In the genomic region with DNA sequence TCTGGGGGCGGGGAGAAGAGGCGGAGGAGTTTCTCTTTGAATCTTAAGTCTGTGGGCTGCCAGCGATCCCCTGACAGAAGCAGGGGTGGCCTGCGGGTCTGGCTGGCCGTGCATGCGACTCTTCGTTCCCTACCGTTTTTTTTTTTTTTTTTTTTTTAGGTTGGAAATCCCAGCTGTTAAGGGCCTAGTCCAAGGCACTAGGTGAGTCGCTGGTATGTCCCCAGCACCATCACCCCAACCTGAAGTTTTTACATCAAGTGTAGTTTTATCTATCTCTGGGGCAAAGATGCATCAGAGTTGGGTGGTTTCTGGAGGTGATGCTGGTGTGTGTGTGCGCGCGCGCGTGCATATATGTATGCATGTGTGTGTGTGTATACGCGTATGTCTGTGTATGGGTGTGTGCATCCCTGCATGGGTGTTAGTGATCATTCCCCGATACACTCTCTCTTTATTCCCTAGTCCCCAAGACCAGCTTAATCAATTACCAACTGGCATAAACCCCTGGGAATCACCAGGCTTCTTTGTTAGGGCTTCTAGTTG, we compare ENCODE assay signal across 8 mouse cellular contexts. TPM values are rescaled to one million over a fixed set of nuclear protein-coding genes. Genes with fewer than 3 reads are reported as not detected.
DNase-seq lines count a peak whose midpoint lies in the region; ATAC-seq and TF ChIP-seq lines count a peak whose summit lies in the region.

No protein-coding gene starts in this region.

- no peaks in the 10 kb centered on the region for H3K36me3 ChIP-seq in kidney, postnatal 0 days (ENCODE audit: insufficient read depth, low read length)
- no peaks in the 10 kb centered on the region for H3K36me3 ChIP-seq in hindbrain, postnatal 0 days (ENCODE audit: insufficient read depth, low read length)
- no peaks in the 10 kb centered on the region for H3K36me3 ChIP-seq in midbrain, embryonic 15.5 days (replicated peaks)

- H3K27ac ChIP-seq in kidney, postnatal 0 days: no peak overlapping the region
- peak overlapping the region; percentile 32 for H3K27ac ChIP-seq in brown adipose tissue, adult 24 weeks (replicated peaks; ENCODE audit: low read depth, low read length)
- H3K27ac ChIP-seq in hindbrain, postnatal 0 days: no peak overlapping the region
- no peak overlapping the region for H3K27ac ChIP-seq in midbrain, embryonic 15.5 days

- H3K27me3 ChIP-seq in kidney, postnatal 0 days (ENCODE audit: insufficient read depth, low read length): peaks cover 25% of the 10 kb centered on the region
- peaks cover 42% of the 10 kb centered on the region for H3K27me3 ChIP-seq in hindbrain, postnatal 0 days (ENCODE audit: insufficient read depth, low read length)
- peaks cover 57% of the 10 kb centered on the region for H3K27me3 ChIP-seq in midbrain, embryonic 15.5 days (replicated peaks)

- ATAC-seq in kidney, postnatal 0 days (replicated peaks; ENCODE audit: low FRiP score, low read depth): no peak
- ATAC-seq in hindbrain, postnatal 0 days: no peak
- ATAC-seq in midbrain, embryonic 15.5 days (replicated peaks): no peak

- H3K4me3 ChIP-seq in kidney, postnatal 0 days (replicated peaks; ENCODE audit: low read depth, low read length): peak overlapping the region; percentile 55
- peak overlapping the region; percentile 62 for H3K4me3 ChIP-seq in brown adipose tissue, adult 24 weeks (ENCODE audit: insufficient read depth, low read depth, low read length)
- H3K4me3 ChIP-seq in hindbrain, postnatal 0 days (ENCODE audit: low read length): peak overlapping the region; percentile 82
- H3K4me3 ChIP-seq in midbrain, embryonic 15.5 days: peak overlapping the region; percentile 73

- no peaks in the 10 kb centered on the region for H3K9me3 ChIP-seq in kidney, postnatal 0 days (replicated peaks; ENCODE audit: low read length)
- no peaks in the 10 kb centered on the region for H3K9me3 ChIP-seq in hindbrain, postnatal 0 days (ENCODE audit: low read length)
- H3K9me3 ChIP-seq in midbrain, embryonic 15.5 days: no peaks in the 10 kb centered on the region

- 13% methylated on average over 17 of the region's 17 CpGs for WGBS in kidney, postnatal 0 days
- 8% methylated on average over 17 of the region's 17 CpGs for WGBS in hindbrain, postnatal 0 days
- WGBS in midbrain, embryonic 15.5 days: 9% methylated on average over 17 of the region's 17 CpGs

- TF ChIP-seq CTCF in kidney, postnatal 0 days (IDR thresholded peaks at IDR 0.05; ENCODE audit: low read depth): no peak
- TF ChIP-seq CTCF in hindbrain, postnatal 0 days (IDR thresholded peaks at IDR 0.05; ENCODE audit: low read depth): no peak

- intact Hi-C loops in gastrocnemius, postnatal 14 days (cut with DNase I; ENCODE audit: low total_unique reads): no loop called here

- peak overlapping the region; percentile 82 for H3K4me2 ChIP-seq in kidney, postnatal 0 days (ENCODE audit: low read length)
- peak overlapping the region; percentile 100 for H3K4me2 ChIP-seq in hindbrain, postnatal 0 days (ENCODE audit: low read depth, low read length)
- peak overlapping the region; percentile 92 for H3K4me2 ChIP-seq in midbrain, embryonic 15.5 days

- DNase-seq in kidney, postnatal 0 days (ENCODE audit: low spot score): no peak
- no peak for DNase-seq in kidney, adult 18-20 months
- no peak for DNase-seq in hindbrain, postnatal 0 days (ENCODE audit: low spot score)
- DNase-seq in right cerebral cortex, adult 2 months (ENCODE audit: low spot score in 2 of 2): no peak
- DNase-seq in gastrocnemius, postnatal 14 days: no peak
- no peak for DNase-seq in cerebellum, postnatal 14 days

- peak overlapping the region; percentile 46; the same call in 1 of the 2 replicates for H3K9ac ChIP-seq in kidney, postnatal 0 days (ENCODE audit: low read depth, low read length)
- H3K9ac ChIP-seq in hindbrain, postnatal 0 days (replicated peaks; ENCODE audit: low read length): no peak overlapping the region; the same call in 1 of the 2 replicates
- H3K9ac ChIP-seq in midbrain, embryonic 15.5 days: no peak overlapping the region

- peaks cover 25% of the 10 kb centered on the region for H3K4me1 ChIP-seq in kidney, postnatal 0 days (replicated peaks; ENCODE audit: insufficient read depth, low read length)
- peaks cover 6% of the 10 kb centered on the region; the same call in 1 of the 2 replicates for H3K4me1 ChIP-seq in brown adipose tissue, adult 24 weeks (ENCODE audit: control insufficient read depth, insufficient read depth, insufficient read length, low read length)
- H3K4me1 ChIP-seq in hindbrain, postnatal 0 days (ENCODE audit: insufficient read depth, low read length): peaks cover 24% of the 10 kb centered on the region
- H3K4me1 ChIP-seq in midbrain, embryonic 15.5 days: peaks cover 45% of the 10 kb centered on the region

RNA-seq across cellular contexts. Expression of gene Kazald1, which starts 1.1 kb away (rescaled TPM):
- polyA plus RNA-seq in kidney, postnatal 0 days (2015; fragmentation: Nextera tagmentation; extraction: Ambion mirVana): 23.6 and 25.0 TPM in 2 replicates
- 5.4 and 8.8 TPM in 2 replicates for polyA plus RNA-seq in brown adipose tissue, adult 24 weeks (2012; ENCODE audit: insufficient read depth, insufficient read length, missing spikeins)
- 1.7 and 2.8 TPM in 2 replicates for total RNA-seq in hindbrain, postnatal 0 days (2014; rRNA removed)
- 2.6 and 3.2 TPM in 2 replicates for polyA plus RNA-seq in hindbrain, postnatal 0 days (2015; fragmentation: Nextera tagmentation; extraction: Ambion mirVana)
- 1.3 TPM in 2 replicates for polyA plus RNA-seq in midbrain, embryonic 15.5 days (2015; fragmentation: Nextera tagmentation; extraction: Ambion mirVana)
- 1 to 10 TPM; 7.3 to 9.5 TPM for total RNA-seq in gastrocnemius, postnatal 14 days (2021)

RNA-seq across cellular contexts. Expression of gene Sfxn3, which starts 28.8 kb away (rescaled TPM):
- polyA plus RNA-seq in kidney, postnatal 0 days (2015; fragmentation: Nextera tagmentation; extraction: Ambion mirVana): 28.4 and 29.0 TPM in 2 replicates
- polyA plus RNA-seq in brown adipose tissue, adult 24 weeks (2012; ENCODE audit: insufficient read depth, insufficient read length, missing spikeins): 2.0 and 5.0 TPM in 2 replicates
- total RNA-seq in hindbrain, postnatal 0 days (2014; rRNA removed): 63.9 and 76.9 TPM in 2 replicates
- polyA plus RNA-seq in hindbrain, postnatal 0 days (2015; fragmentation: Nextera tagmentation; extraction: Ambion mirVana): 64.4 and 77.3 TPM in 2 replicates
- polyA plus RNA-seq in midbrain, embryonic 15.5 days (2015; fragmentation: Nextera tagmentation; extraction: Ambion mirVana): 89.6 and 97.2 TPM in 2 replicates
- total RNA-seq in gastrocnemius, postnatal 14 days (2021): 10 to 100 TPM; 21.3 to 22.1 TPM

RNA-seq across cellular contexts. Expression of gene Pdzd7, which starts 30.6 kb away (rescaled TPM):
- 0.43 and 0.80 TPM in 2 replicates for polyA plus RNA-seq in kidney, postnatal 0 days (2015; fragmentation: Nextera tagmentation; extraction: Ambion mirVana)
- polyA plus RNA-seq in brown adipose tissue, adult 24 weeks (2012; ENCODE audit: insufficient read depth, insufficient read length, missing spikeins): not detected in 2 replicates
- 4.8 and 7.7 TPM in 2 replicates for total RNA-seq in hindbrain, postnatal 0 days (2014; rRNA removed)
- polyA plus RNA-seq in hindbrain, postnatal 0 days (2015; fragmentation: Nextera tagmentation; extraction: Ambion mirVana): 1.9 and 2.5 TPM in 2 replicates
- 3.2 and 4.1 TPM in 2 replicates for polyA plus RNA-seq in midbrain, embryonic 15.5 days (2015; fragmentation: Nextera tagmentation; extraction: Ambion mirVana)
- total RNA-seq in gastrocnemius, postnatal 14 days (2021): 10 to 100 TPM in 1 of 2 experiments, 1 to 10 TPM in 1; 9.8 to 10.9 TPM
